Mouse (Mus musculus): ENCODE measurements around the gene Stat2. TPM values are rescaled to one million over a fixed set of nuclear protein-coding genes. Genes with fewer than 3 reads are reported as not detected.
"Not testable (repeated sequence)": the region's sequence is repeated elsewhere in the genome, so short reads cannot be mapped to it uniquely, and the experiment has no call there.

Gene Stat2
- polyA plus RNA-seq, 1 experiment from 2014 or later = 16.4 TPM

GRCm38 (mm10) chr10:128283604-128284579 is 13.5 kb downstream of the Stat2 start:
- Histone ChIP-seq H3K9me3 (ENCODE audit: control insufficient read depth, low read length) (no peaks in the 10 kb centered on the region), H3K4me3 (ENCODE audit: low read length) (no peak overlapping the region), H3K4me1 (ENCODE audit: control insufficient read depth, insufficient read depth, low read length) (no peaks in the 10 kb centered on the region), H3K4me2 (ENCODE audit: low read depth, low read length) (no peak overlapping the region), H3K36me3 (ENCODE audit: control insufficient read depth, insufficient read depth, low read length) (peaks cover 14% of the 10 kb centered on the region), H3K27ac (ENCODE audit: low read length) (no peak overlapping the region), H3K27me3 (replicated peaks; ENCODE audit: control insufficient read depth, insufficient read depth, low read length) (no peaks in the 10 kb centered on the region), H3K9ac (ENCODE audit: low read depth, low read length) (no peak overlapping the region)
- no peak for ATAC-seq
- 66% methylated on average over 31 of the region's 31 CpGs for whole genome bisulfite sequencing

GRCm38 (mm10) chr10:128290594-128290993 is 20.2 kb downstream of the Stat2 start:
- not testable (repeated sequence) for H3K9ac ChIP-seq (ENCODE audit: low read depth, low read length); H3K4me3 ChIP-seq (ENCODE audit: low read length); ATAC-seq; H3K36me3 ChIP-seq (ENCODE audit: control insufficient read depth, insufficient read depth, low read length); H3K27ac ChIP-seq (ENCODE audit: low read length); H3K9me3 ChIP-seq (ENCODE audit: control insufficient read depth, low read length); H3K4me2 ChIP-seq (ENCODE audit: low read depth, low read length); H3K27me3 ChIP-seq (replicated peaks; ENCODE audit: control insufficient read depth, insufficient read depth, low read length); H3K4me1 ChIP-seq (ENCODE audit: control insufficient read depth, insufficient read depth, low read length)
- WGBS = 71% methylated on average over 1 of the region's 1 CpGs

GRCm38 (mm10) chr10:128296370-128297090 is 26.2 kb downstream of the Stat2 start:
- Histone ChIP-seq H3K27ac (ENCODE audit: low read length) (no peak overlapping the region), H3K4me3 (ENCODE audit: low read length) (no peak overlapping the region), H3K9me3 (ENCODE audit: control insufficient read depth, low read length) (no peaks in the 10 kb centered on the region), H3K27me3 (replicated peaks; ENCODE audit: control insufficient read depth, insufficient read depth, low read length) (no peaks in the 10 kb centered on the region), H3K9ac (ENCODE audit: low read depth, low read length) (no peak overlapping the region), H3K4me2 (ENCODE audit: low read depth, low read length) (no peak overlapping the region), H3K4me1 (ENCODE audit: control insufficient read depth, insufficient read depth, low read length) (peaks cover 3% of the 10 kb centered on the region; the same call in 1 of the 2 replicates), H3K36me3 (ENCODE audit: control insufficient read depth, insufficient read depth, low read length) (no peaks in the 10 kb centered on the region)
- no peak for ATAC-seq
- WGBS = 68% methylated on average over 13 of the region's 13 CpGs

- H3K4me3 ChIP-seq (ENCODE audit: low read length) = no peak overlapping the region
These were observed 26.9 kb downstream of the Stat2 start for GRCm38 (mm10) chr10:128297221-128297620.

GRCm38 (mm10) chr10:128297622-128298021 is 27.3 kb downstream of the Stat2 start:
- H3K27ac ChIP-seq (ENCODE audit: low read length) = 0 out of 2 replicates have a peak overlapping the region, but pooled peaks have one; percentile 13
- no peaks in the 10 kb centered on the region for H3K36me3 ChIP-seq (ENCODE audit: control insufficient read depth, insufficient read depth, low read length)
- no peaks in the 10 kb centered on the region for H3K9me3 ChIP-seq (ENCODE audit: control insufficient read depth, low read length)
- H3K4me2 ChIP-seq (ENCODE audit: low read depth, low read length) = no peak overlapping the region
- peaks cover 8% of the 10 kb centered on the region for H3K4me1 ChIP-seq (ENCODE audit: control insufficient read depth, insufficient read depth, low read length)
- peak; percentile 65 for ATAC-seq
- H3K4me3 ChIP-seq (ENCODE audit: low read length) = no peak overlapping the region
- WGBS = 62% methylated on average over 11 of the region's 11 CpGs
- H3K27me3 ChIP-seq (replicated peaks; ENCODE audit: control insufficient read depth, insufficient read depth, low read length) = no peaks in the 10 kb centered on the region
- peak overlapping the region; percentile 3 for H3K9ac ChIP-seq (ENCODE audit: low read depth, low read length)

More at GRCm38 (mm10) chr10:128297221-128297620, 26.9 kb downstream of the Stat2 start:
- peaks cover 4% of the 10 kb centered on the region for H3K4me1 ChIP-seq (ENCODE audit: control insufficient read depth, insufficient read depth, low read length)
- H3K27ac ChIP-seq (ENCODE audit: low read length) = 0 out of 2 replicates have a peak overlapping the region, but pooled peaks have one; percentile 13
- H3K36me3 ChIP-seq (ENCODE audit: control insufficient read depth, insufficient read depth, low read length) = no peaks in the 10 kb centered on the region
- ATAC-seq = no peak
- no peaks in the 10 kb centered on the region for H3K9me3 ChIP-seq (ENCODE audit: control insufficient read depth, low read length)
- WGBS = 71% methylated on average over 4 of the region's 4 CpGs
- no peak overlapping the region for H3K9ac ChIP-seq (ENCODE audit: low read depth, low read length)
- H3K27me3 ChIP-seq (replicated peaks; ENCODE audit: control insufficient read depth, insufficient read depth, low read length) = no peaks in the 10 kb centered on the region
- no peak overlapping the region for H3K4me2 ChIP-seq (ENCODE audit: low read depth, low read length)

- Histone ChIP-seq H3K27ac (ENCODE audit: low read length) (no peak overlapping the region), H3K9ac (ENCODE audit: low read depth, low read length) (no peak overlapping the region; the same call in 1 of the 2 replicates), H3K36me3 (ENCODE audit: control insufficient read depth, insufficient read depth, low read length) (no peaks in the 10 kb centered on the region), H3K27me3 (replicated peaks; ENCODE audit: control insufficient read depth, insufficient read depth, low read length) (no peaks in the 10 kb centered on the region), H3K4me1 (ENCODE audit: control insufficient read depth, insufficient read depth, low read length) (peaks cover 8% of the 10 kb centered on the region), H3K4me2 (ENCODE audit: low read depth, low read length) (no peak overlapping the region), H3K4me3 (ENCODE audit: low read length) (no peak overlapping the region), H3K9me3 (ENCODE audit: control insufficient read depth, low read length) (no peaks in the 10 kb centered on the region)
- no peak for ATAC-seq
- WGBS = 73% methylated on average over 6 of the region's 6 CpGs
These were observed 27.9 kb downstream of the Stat2 start for GRCm38 (mm10) chr10:128298243-128298642.

- Histone ChIP-seq H3K36me3 (ENCODE audit: control insufficient read depth, insufficient read depth, low read length) (no peaks in the 10 kb centered on the region), H3K9ac (ENCODE audit: low read depth, low read length) (peak within 1 kb of the TSS; percentile 3), H3K4me3 (ENCODE audit: low read length) (no peak within 1 kb of the TSS), H3K27me3 (replicated peaks; ENCODE audit: control insufficient read depth, insufficient read depth, low read length) (no peaks in the 10 kb centered on the region), H3K4me1 (ENCODE audit: control insufficient read depth, insufficient read depth, low read length) (peaks cover 8% of the 10 kb centered on the region), H3K27ac (ENCODE audit: low read length) (0 out of 2 replicates have a peak within 1 kb of the TSS, but pooled peaks have one; percentile 13), H3K4me2 (ENCODE audit: low read depth, low read length) (no peak within 1 kb of the TSS), H3K9me3 (ENCODE audit: control insufficient read depth, low read length) (no peaks in the 10 kb centered on the region)
- no peak for ATAC-seq
- WGBS = 84% methylated on average over 11 of the region's 11 CpGs
These were observed 28.4 kb downstream of the Stat2 start, which contains the start of gene Il23a for GRCm38 (mm10) chr10:128298702-128299171. Il23a (minus strand) TSS chr10:128298752.

- H3K4me3 ChIP-seq (ENCODE audit: low read length) = peak overlapping the region; percentile 73
- no peaks in the 10 kb centered on the region for H3K9me3 ChIP-seq (ENCODE audit: control insufficient read depth, low read length)
- ATAC-seq = no peak
- no peaks in the 10 kb centered on the region for H3K27me3 ChIP-seq (replicated peaks; ENCODE audit: control insufficient read depth, insufficient read depth, low read length)
- H3K4me2 ChIP-seq (ENCODE audit: low read depth, low read length) = peak overlapping the region; percentile 90
- 32% methylated on average over 3 of the region's 3 CpGs for WGBS
- peak overlapping the region; percentile 89 for H3K9ac ChIP-seq (ENCODE audit: low read depth, low read length)
- H3K36me3 ChIP-seq (ENCODE audit: control insufficient read depth, insufficient read depth, low read length) = no peaks in the 10 kb centered on the region
- H3K4me1 ChIP-seq (ENCODE audit: control insufficient read depth, insufficient read depth, low read length) = peaks cover 11% of the 10 kb centered on the region
- peak overlapping the region; percentile 96 for H3K27ac ChIP-seq (ENCODE audit: low read length)
These were observed 32.0 kb downstream of the Stat2 start for GRCm38 (mm10) chr10:128302357-128302756.

GRCm38 (mm10) chr10:128302785-128303125 is 32.4 kb downstream of the Stat2 start:
- Histone ChIP-seq H3K27ac (ENCODE audit: low read length) (peak overlapping the region; percentile 96), H3K36me3 (ENCODE audit: control insufficient read depth, insufficient read depth, low read length) (no peaks in the 10 kb centered on the region), H3K4me1 (ENCODE audit: control insufficient read depth, insufficient read depth, low read length) (peaks cover 10% of the 10 kb centered on the region), H3K4me3 (ENCODE audit: low read length) (peak overlapping the region; percentile 73), H3K4me2 (ENCODE audit: low read depth, low read length) (peak overlapping the region; percentile 90), H3K9ac (ENCODE audit: low read depth, low read length) (peak overlapping the region; percentile 89), H3K27me3 (replicated peaks; ENCODE audit: control insufficient read depth, insufficient read depth, low read length) (no peaks in the 10 kb centered on the region), H3K9me3 (ENCODE audit: control insufficient read depth, low read length) (no peaks in the 10 kb centered on the region)
- ATAC-seq = peak; percentile 49
- 1% methylated on average over 9 of the region's 9 CpGs for WGBS
